Mouse (Mus musculus): Measurements from ENCODE around the gene Dip2c.

DNA sequence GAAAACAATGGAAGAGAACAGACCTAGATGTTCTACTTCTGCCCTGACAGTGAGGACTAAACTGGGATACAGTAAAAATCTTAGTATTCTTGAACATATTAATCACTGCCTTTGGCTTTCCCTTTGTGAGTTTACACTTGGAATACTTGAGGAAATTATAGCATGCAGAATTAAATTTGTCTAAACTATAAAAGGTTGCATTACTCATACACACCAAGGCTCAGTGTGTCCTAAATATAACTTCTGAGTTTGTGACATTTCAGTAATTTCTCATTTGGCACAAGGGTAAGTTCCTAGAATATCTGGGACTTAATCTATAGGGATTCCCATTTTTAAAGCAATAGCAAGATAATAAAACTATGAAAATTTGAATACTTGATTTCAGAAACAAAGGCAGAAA lies 262.2 kb downstream of the Dip2c start:
- TF ChIP-seq CTCF (IDR thresholded peaks at IDR 0.05; ENCODE audit: control insufficient read depth, insufficient read depth, low read length) (no peak), POLR2A (IDR thresholded peaks at IDR 0.05; ENCODE audit: borderline replicate concordance, control insufficient read depth, low read depth, low read length) (no peak)
